Mouse (Mus musculus) heart, adult 2 months (tissue): ENCODE measurements around the gene 4930539E08Rik.

Source experiments
- CTCF ChIP-seq: fragments of 200-600 bp; IDR thresholded peaks from 2 replicates; pipeline ENCODE4 v1.8.1; 2022; ENCODE audit warnings: antibody characterized with exemption, mild to moderate bottlenecking, moderate library complexity
- POLR2A ChIP-seq: fragments of 200-500 bp; IDR thresholded peaks from 2 replicates; pipeline ENCODE4 v1.6.1; 2011; ENCODE audit warnings: mild to moderate bottlenecking, low read depth, low read length, control low read depth; ENCODE audit not compliant: insufficient read depth

GRCm38 (mm10) chr17:28931436-28932211 lies 16.5 kb upstream of the 4930539E08Rik start:
- TF ChIP-seq CTCF (no peak), POLR2A (no peak)
